Mouse (Mus musculus) forebrain, embryonic 14.5 days (tissue): ENCODE results near the gene Npcd. TPM values are rescaled to one million over a fixed set of nuclear protein-coding genes. Genes with fewer than 3 reads are reported as not detected.
A peak's percentile ranks its signal among the peaks of the same experiment; 100 is the strongest.
"Not testable (repeated sequence)": the region's sequence is repeated elsewhere in the genome, so short reads cannot be mapped to it uniquely, and the experiment has no call there.

Source experiments
- ATAC-seq: fragments of 200-750 bp; cut with Nextera tagmentation; 2 replicates; pipeline ENCODE4 v1.8.0; 2017; ENCODE audit warnings: mild to moderate bottlenecking, moderate library complexity
- DNase-seq: peaks from one replicate; pipeline ENCODE4 v3.0.0-alpha.2; 2015; ENCODE audit warnings: low spot score
- H3K27ac ChIP-seq: fragments of 300-500 bp; sonication (generic); 2 replicates; pipeline ENCODE4 v1.5.1; 2014; ENCODE audit warnings: low read depth, mild to moderate bottlenecking, control low read depth, low read length, moderate library complexity
- H3K27me3 ChIP-seq: fragments of 300-500 bp; sonication (generic); replicated peaks from 2 replicates; pipeline ENCODE4 v1.6.1; 2014; ENCODE audit warnings: low read length, control low read depth, mixed read lengths; ENCODE audit not compliant: control insufficient read depth, insufficient read depth
- H3K36me3 ChIP-seq: fragments of 300-500 bp; sonication (generic); 2 replicates; pipeline ENCODE4 v1.6.1; 2014; ENCODE audit warnings: low read length, control low read depth; ENCODE audit not compliant: control insufficient read depth, insufficient read depth
- H3K4me1 ChIP-seq: fragments of 300-500 bp; sonication (generic); 2 replicates; pipeline ENCODE4 v1.6.1; 2014; ENCODE audit warnings: antibody characterized with exemption, low read length, control low read depth; ENCODE audit not compliant: control insufficient read depth, insufficient read depth
- H3K4me2 ChIP-seq: fragments of 300-500 bp; sonication (generic); 2 replicates; pipeline ENCODE4 v1.6.1; 2014; ENCODE audit warnings: mild to moderate bottlenecking, control low read depth, low read length
- H3K4me3 ChIP-seq: fragments of 300-500 bp; sonication (generic); 2 replicates; pipeline ENCODE4 v1.5.1; 2014; ENCODE audit warnings: low read depth, low read length, control low read depth
- H3K9ac ChIP-seq: fragments of 300-500 bp; sonication (generic); 2 replicates; pipeline ENCODE4 v1.6.1; 2014; ENCODE audit warnings: mild to moderate bottlenecking, low read length, control low read depth, moderate library complexity
- H3K9me3 ChIP-seq: fragments of 300-500 bp; sonication (generic); replicated peaks from 2 replicates; pipeline ENCODE4 v1.6.1; 2016; ENCODE audit warnings: low read length, control low read depth, mixed read lengths; ENCODE audit not compliant: control insufficient read depth
- whole genome bisulfite sequencing: fragments of 180-500 bp; shearing (Covaris S2); extraction: QIAGEN DNeasy Blood & Tissue Kit; methylation state at CpG from one replicate; pipeline ENCODE4 v1.1.7; 2014; 5-methylcytosine and 5-hydroxymethylcytosine counted together
- polyA plus RNA-seq: library from polyadenylated mRNA; unstranded; fragments of >200 nt; fragmentation: Nextera tagmentation; extraction: Ambion mirVana; gene quantifications from 2 replicates; pipeline ENCODE4 v1.2.1, GENCODE M21; 2014

Gene Npcd
- polyA plus RNA-seq, 1 experiment from 2014 or later, result not detected

- no peak overlapping the region for H3K27ac ChIP-seq
- ATAC-seq (no peak), DNase-seq (no peak)
- 0 out of 2 replicates have a peak overlapping the region, but pooled peaks have one; percentile 21 for H3K9ac ChIP-seq
- H3K4me3 ChIP-seq, result no peak overlapping the region
- peaks cover 47% of the 10 kb centered on the region for H3K36me3 ChIP-seq
- H3K4me2 ChIP-seq, result no peak overlapping the region
- no peaks in the 10 kb centered on the region for H3K27me3 ChIP-seq
- H3K9me3 ChIP-seq, result no peaks in the 10 kb centered on the region
- no peaks in the 10 kb centered on the region for H3K4me1 ChIP-seq
- WGBS, result 86% methylated on average over 9 of the region's 9 CpGs
Observed at GRCm38 (mm10) chr15:79826221-79826935, 7.7 kb downstream of the Npcd start.

DNA sequence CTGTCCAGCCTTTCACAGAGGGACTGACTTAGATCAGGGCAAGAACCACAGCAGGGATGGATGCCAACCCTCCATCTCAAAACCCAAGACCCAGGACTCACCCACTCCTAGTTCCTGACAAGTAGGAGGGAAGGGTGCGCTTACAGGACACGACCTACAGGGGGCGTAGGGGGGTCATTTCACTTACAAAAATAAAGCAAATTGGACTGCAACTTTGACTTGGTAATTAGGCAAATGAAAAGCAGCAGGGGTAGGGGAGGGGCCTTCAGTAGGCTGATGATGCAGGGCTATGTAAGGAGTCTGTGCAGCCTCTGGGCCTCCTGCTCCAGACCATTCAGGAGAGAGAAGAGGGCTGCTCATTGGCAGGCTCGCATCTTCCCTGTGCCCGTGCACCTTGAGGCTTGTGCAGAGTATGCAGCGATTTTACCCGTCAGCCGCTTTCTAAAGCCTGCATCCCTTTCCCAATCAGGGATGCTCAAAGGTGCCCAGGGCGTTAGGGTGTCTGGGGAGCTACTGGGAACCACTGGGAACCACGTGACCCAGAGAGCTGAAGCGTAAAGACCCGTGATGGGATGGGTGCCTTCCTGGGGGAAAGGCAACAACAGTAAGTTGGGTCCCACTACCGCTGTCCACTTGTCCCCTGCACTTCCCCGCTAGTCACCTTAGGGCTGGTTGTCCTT lies 8.8 kb downstream of the Npcd start:
- ATAC-seq (peak; percentile 53), DNase-seq (peak; percentile 74)
- Histone ChIP-seq H3K9me3 (no peaks in the 10 kb centered on the region), H3K36me3 (peaks cover 45% of the 10 kb centered on the region), H3K4me3 (no peak overlapping the region), H3K27ac (0 out of 2 replicates have a peak overlapping the region, but pooled peaks have one; percentile 55), H3K9ac (peak overlapping the region; percentile 29), H3K4me1 (no peaks in the 10 kb centered on the region), H3K27me3 (no peaks in the 10 kb centered on the region), H3K4me2 (no peak overlapping the region)
- WGBS, result 45% methylated on average over 14 of the region's 14 CpGs

GRCm38 (mm10) chr15:79823588-79824280 lies 10.3 kb downstream of the Npcd start:
- H3K9me3 ChIP-seq, result no peaks in the 10 kb centered on the region
- no peak for DNase-seq

DNA sequence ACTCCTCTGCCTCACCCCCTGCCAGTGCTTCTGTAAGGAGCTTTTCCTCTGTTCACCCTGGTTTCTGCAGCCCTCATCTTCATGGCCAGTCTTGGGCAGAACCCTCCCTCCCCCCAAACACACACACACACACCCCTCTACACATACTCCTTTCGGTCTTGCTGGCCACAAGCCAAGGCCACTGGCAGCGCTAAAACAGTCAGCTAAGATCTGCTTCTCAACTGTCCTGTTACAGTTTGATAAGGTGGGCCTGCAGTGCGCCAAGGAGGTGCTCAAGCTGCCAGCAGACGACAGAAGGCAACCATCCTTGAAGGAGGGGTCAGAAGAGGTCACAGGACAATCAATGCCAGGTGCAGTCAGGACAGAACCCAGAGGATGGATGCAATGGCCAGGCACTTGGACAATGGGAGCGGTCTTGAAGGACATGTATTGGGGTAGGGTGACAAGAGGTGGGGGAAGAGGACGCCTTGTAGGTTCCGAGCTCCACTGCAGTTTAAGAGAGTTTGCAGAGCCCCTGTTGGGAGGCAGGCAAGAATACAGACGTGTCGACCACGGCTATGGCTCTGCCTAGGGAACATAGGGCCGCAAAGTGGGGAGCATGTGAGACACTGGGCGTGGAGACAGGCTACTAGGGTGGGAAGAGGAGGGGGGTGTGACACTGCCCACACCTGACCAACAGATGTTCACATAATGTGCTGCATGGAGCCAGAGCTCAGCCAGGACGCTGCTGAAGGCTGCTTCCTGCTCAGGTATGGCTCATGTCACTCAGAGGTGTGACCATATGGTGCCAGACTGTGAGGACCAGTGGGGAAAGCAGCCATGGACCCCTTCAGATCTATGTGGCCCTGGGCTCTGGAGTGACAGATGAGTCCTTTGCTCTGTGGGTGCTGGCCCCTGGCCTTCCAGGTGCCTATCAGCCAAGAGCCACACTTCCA lies 11.5 kb downstream of the Npcd start:
- Histone ChIP-seq H3K9me3 (no peaks in the 10 kb centered on the region), H3K4me2 (no peak overlapping the region), H3K4me1 (no peaks in the 10 kb centered on the region), H3K9ac (no peak overlapping the region), H3K27me3 (no peaks in the 10 kb centered on the region), H3K4me3 (no peak overlapping the region), H3K36me3 (peaks cover 30% of the 10 kb centered on the region), H3K27ac (no peak overlapping the region)
- WGBS, result 76% methylated on average over 13 of the region's 13 CpGs
- ATAC-seq (no peak), DNase-seq (no peak)

More at GRCm38 (mm10) chr15:79823588-79824280, 10.3 kb downstream of the Npcd start:
- Histone ChIP-seq H3K27ac (no peak overlapping the region), H3K4me2 (no peak overlapping the region), H3K36me3 (peaks cover 42% of the 10 kb centered on the region), H3K9ac (no peak overlapping the region), H3K4me1 (no peaks in the 10 kb centered on the region), H3K4me3 (no peak overlapping the region), H3K27me3 (no peaks in the 10 kb centered on the region)
- WGBS, result 70% methylated on average over 19 of the region's 19 CpGs
- no peak for ATAC-seq

DNA sequence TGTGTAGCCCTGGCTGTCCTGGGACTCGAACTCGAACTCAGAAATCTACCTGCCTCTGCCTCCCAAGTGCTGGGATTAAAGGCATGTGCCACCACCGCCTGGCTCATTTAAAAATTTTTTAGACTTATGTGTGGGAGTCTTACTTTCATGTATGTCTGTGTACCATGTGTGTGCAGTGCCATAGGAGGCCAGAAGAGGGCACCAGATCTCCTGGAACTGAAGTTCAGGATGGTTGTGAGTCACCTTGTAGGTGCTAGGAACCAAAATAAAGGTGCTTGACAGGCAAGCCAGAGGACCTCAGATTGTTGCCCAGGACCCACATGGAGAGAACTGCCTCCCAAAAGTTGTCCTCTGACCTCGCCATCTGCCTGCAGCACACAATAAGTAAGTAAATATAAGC lies 15.7 kb downstream of the Npcd start:
- 89% methylated on average over 4 of the region's 4 CpGs for WGBS
- Histone ChIP-seq H3K27ac (no peak overlapping the region), H3K4me2 (no peak overlapping the region), H3K36me3 (peaks cover 10% of the 10 kb centered on the region), H3K4me1 (no peaks in the 10 kb centered on the region), H3K4me3 (no peak overlapping the region), H3K9me3 (no peaks in the 10 kb centered on the region), H3K27me3 (no peaks in the 10 kb centered on the region), H3K9ac (no peak overlapping the region)
- no peak for ATAC-seq
- no peak for DNase-seq

DNA sequence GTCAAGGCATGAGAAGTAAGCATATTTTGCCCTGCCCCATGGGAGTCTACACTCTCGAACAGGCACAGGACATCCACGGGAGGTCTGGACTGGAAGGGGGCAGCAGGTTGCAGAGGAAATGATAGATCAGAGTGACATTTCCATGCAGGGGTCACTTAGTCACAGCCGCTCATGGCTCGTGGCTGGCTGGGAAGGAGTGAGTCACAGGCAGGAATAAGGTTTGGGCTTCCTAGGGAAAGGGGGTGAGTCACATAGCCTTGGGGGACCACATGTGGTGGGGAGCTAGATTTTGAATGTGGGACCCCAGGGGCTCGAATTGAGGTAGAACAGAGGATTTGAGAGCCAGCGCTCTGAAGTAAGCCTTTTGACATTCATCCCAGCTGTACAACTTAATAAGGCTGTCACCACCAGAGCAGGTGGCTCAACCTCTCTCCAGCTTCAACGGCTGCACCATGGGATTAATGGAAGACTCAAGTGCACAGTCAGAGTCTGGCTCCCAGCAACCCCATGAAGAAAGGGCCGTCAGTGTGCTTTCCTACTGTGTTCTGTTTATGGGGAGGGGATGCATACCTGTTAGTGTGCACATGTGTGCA lies 20.3 kb downstream of the Npcd start:
- 57% methylated on average over 8 of the region's 8 CpGs for WGBS
- H3K4me3 ChIP-seq, result no peak overlapping the region
- no peak for ATAC-seq

GRCm38 (mm10) chr15:79812840-79813239 lies 21.2 kb downstream of the Npcd start:
- not testable (repeated sequence) for H3K9ac ChIP-seq, ATAC-seq, H3K27ac ChIP-seq, H3K4me1 ChIP-seq, DNase-seq, H3K27me3 ChIP-seq, H3K36me3 ChIP-seq, H3K4me2 ChIP-seq, H3K4me3 ChIP-seq, H3K9me3 ChIP-seq
- 69% methylated on average over 2 of the region's 2 CpGs for WGBS

More for the DNA sequence above, 20.3 kb downstream of the Npcd start:
- no peak overlapping the region for H3K9ac ChIP-seq
- no peaks in the 10 kb centered on the region for H3K27me3 ChIP-seq
- no peak for DNase-seq
- H3K27ac ChIP-seq, result no peak overlapping the region
- no peaks in the 10 kb centered on the region for H3K4me1 ChIP-seq
- H3K4me2 ChIP-seq, result no peak overlapping the region
- no peaks in the 10 kb centered on the region for H3K36me3 ChIP-seq
- H3K9me3 ChIP-seq, result no peaks in the 10 kb centered on the region

DNA sequence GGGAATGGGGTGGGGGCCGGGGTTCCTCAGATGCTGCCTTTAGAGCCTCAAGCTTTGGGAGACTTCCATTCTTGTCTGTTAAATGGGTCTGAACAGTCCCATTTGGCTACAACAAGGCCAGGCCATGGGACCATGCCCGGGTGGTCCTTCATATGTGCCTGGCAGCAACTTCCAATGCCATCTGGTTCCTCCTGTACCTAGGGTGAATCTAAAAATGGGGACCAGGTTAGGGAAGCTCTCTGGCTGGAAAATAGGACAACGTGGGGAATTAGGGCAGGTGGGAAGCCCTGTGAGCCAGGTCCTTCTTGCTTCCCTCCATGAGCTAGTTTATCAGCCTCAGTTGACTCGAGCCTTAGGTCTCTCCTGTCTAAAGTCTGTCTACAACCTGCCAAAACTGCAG lies 23.0 kb downstream of the Npcd start:
- WGBS, result 75% methylated on average over 4 of the region's 4 CpGs
- Histone ChIP-seq H3K4me3 (no peak overlapping the region), H3K27me3 (peaks cover 11% of the 10 kb centered on the region; the same call in 1 of the 2 replicates), H3K4me2 (no peak overlapping the region), H3K9ac (no peak overlapping the region), H3K36me3 (no peaks in the 10 kb centered on the region), H3K27ac (no peak overlapping the region), H3K4me1 (no peaks in the 10 kb centered on the region), H3K9me3 (no peaks in the 10 kb centered on the region)
- ATAC-seq (no peak), DNase-seq (no peak)
